Mouse (Mus musculus) limb, embryonic 10.5 days (tissue): Measurements from ENCODE around the gene Prm2. TPM values are rescaled to one million over a fixed set of nuclear protein-coding genes. Genes with fewer than 3 reads are reported as not detected.
A peak's percentile ranks its signal among the peaks of the same experiment; 100 is the strongest.

Source experiments
- DNase-seq: peaks from one replicate; pipeline ENCODE4 v3.0.0-alpha.2; 2017; ENCODE audit warnings: low spot score
- H3K27ac ChIP-seq: fragments of 300-500 bp; sonication (generic); 2 replicates; pipeline ENCODE4 v1.5.1; 2016; ENCODE audit warnings: mild to moderate bottlenecking
- H3K27me3 ChIP-seq: fragments of 300-500 bp; sonication (generic); 2 replicates; pipeline ENCODE4 v1.6.1; 2016; ENCODE audit warnings: low read depth, mild to moderate bottlenecking; ENCODE audit not compliant: poor library complexity, severe bottlenecking
- H3K36me3 ChIP-seq: fragments of 300-500 bp; sonication (generic); 2 replicates; pipeline ENCODE4 v1.6.1; 2016; ENCODE audit warnings: mild to moderate bottlenecking, moderate library complexity
- H3K4me1 ChIP-seq: fragments of 300-500 bp; sonication (generic); 2 replicates; pipeline ENCODE4 v1.6.1; 2016
- H3K4me3 ChIP-seq: fragments of 300-500 bp; sonication (generic); 2 replicates; pipeline ENCODE4 v1.5.1; 2016; ENCODE audit warnings: mild to moderate bottlenecking, moderate library complexity
- H3K9me3 ChIP-seq: fragments of 300-500 bp; sonication (generic); replicated peaks from 2 replicates; pipeline ENCODE4 v1.6.1; 2016; ENCODE audit warnings: mild to moderate bottlenecking
- WGBS: fragments of 180-500 bp; shearing (Covaris S2); methylation state at CpG from one replicate; pipeline ENCODE4 v1.1.7; 2016; 5-methylcytosine and 5-hydroxymethylcytosine counted together
- polyA plus RNA-seq: library from polyadenylated mRNA; unstranded; fragments of >200 nt; fragmentation: Nextera tagmentation; extraction: Ambion mirVana; gene quantifications from 2 replicates; pipeline ENCODE4 v1.2.1, GENCODE M21; 2016

The Prm2 gene
- polyA plus RNA-seq, 1 experiment from 2014 or later, result not detected

GRCm38 (mm10) chr16:10790702-10791101, 5.2 kb downstream of the Prm2 start, which contains the start of gene Prm3:
TSS of gene Prm3 (minus strand) at chr16:10790914.
- 76% methylated on average over 9 of the region's 9 CpGs for WGBS
- H3K27ac ChIP-seq, result no peak within 1 kb of the TSS
- H3K27me3 ChIP-seq, result peaks cover 14% of the 10 kb centered on the region
- H3K4me3 ChIP-seq, result no peak within 1 kb of the TSS
- DNase-seq, result no peak
- H3K36me3 ChIP-seq, result no peaks in the 10 kb centered on the region
- H3K4me1 ChIP-seq, result peaks cover 28% of the 10 kb centered on the region
- H3K9me3 ChIP-seq, result no peaks in the 10 kb centered on the region

- H3K27ac ChIP-seq, result no peak overlapping the region
- no peaks in the 10 kb centered on the region for H3K36me3 ChIP-seq
- H3K9me3 ChIP-seq, result no peaks in the 10 kb centered on the region
- H3K4me1 ChIP-seq, result peaks cover 42% of the 10 kb centered on the region
- H3K4me3 ChIP-seq, result no peak overlapping the region
- no peak for DNase-seq
- WGBS, result 47% methylated on average over 4 of the region's 4 CpGs
- H3K27me3 ChIP-seq, result peaks cover 2% of the 10 kb centered on the region; the same call in 1 of the 2 replicates
These were observed 7.1 kb downstream of the Prm2 start for GRCm38 (mm10) chr16:10788866-10789265.

DNA sequence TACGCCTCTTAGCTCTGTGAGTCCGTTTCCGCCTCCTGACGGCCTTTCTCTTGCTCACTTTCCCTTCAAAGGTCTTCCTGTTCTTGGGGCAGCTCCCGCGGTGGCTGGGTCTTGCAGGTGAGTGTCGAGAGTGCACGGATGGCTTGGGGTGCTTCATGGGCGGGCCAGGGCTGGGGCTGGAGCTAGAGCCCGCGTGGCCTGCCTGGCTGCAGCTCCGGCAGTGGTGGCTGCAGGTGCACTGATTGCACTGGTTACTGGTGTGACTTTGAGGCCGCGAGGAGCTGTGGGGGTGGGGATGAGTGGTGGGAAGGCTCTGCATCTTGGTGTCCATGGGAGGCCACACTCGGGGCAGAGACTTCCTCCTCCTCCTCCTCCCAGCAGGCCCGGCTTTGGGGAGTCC, 7.7 kb downstream of the Prm2 start, which contains the start of gene Tnp2:
Tnp2 (minus strand) TSS at position 390 of the 400 bp plus-strand sequence.
- Histone ChIP-seq H3K27me3 (peaks cover 8% of the 10 kb centered on the region), H3K27ac (0 out of 2 replicates have a peak within 1 kb of the TSS, but pooled peaks have one; percentile 12), H3K4me3 (no peak within 1 kb of the TSS), H3K36me3 (no peaks in the 10 kb centered on the region), H3K9me3 (no peaks in the 10 kb centered on the region), H3K4me1 (peaks cover 47% of the 10 kb centered on the region)
- DNase-seq, result no peak
- WGBS, result 44% methylated on average over 16 of the region's 16 CpGs

DNA sequence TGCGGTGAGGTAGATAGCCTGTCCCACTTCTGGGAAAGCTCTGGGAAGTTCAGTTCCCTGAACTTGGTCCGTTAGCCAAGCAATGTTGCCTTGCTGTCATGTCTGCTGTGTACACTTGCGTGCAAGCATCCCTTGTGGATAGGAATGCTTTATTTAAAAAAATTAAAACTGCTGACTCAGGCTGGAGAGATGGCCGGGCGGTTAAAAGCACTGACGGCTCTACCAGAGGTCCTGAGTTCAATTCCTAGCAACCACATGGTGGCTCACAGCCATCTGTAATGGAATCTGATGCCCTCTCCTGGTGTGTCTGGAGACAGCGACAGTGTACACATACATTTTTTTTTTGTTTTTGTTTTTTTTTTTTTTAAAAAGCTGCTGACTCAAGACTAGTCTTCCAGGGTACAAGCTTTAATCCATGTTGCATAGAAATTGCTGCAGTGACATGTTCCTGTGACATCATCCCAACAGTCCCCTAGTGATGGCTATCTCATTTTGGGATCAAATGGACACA, 8.3 kb downstream of the Prm2 start:
- H3K9me3 ChIP-seq, result no peaks in the 10 kb centered on the region
- H3K4me1 ChIP-seq, result peaks cover 53% of the 10 kb centered on the region
- WGBS, result 81% methylated on average over 7 of the region's 7 CpGs
- peaks cover 13% of the 10 kb centered on the region for H3K27me3 ChIP-seq
- no peak overlapping the region for H3K27ac ChIP-seq
- no peak for DNase-seq
- H3K4me3 ChIP-seq, result no peak overlapping the region
- H3K36me3 ChIP-seq, result no peaks in the 10 kb centered on the region

DNA sequence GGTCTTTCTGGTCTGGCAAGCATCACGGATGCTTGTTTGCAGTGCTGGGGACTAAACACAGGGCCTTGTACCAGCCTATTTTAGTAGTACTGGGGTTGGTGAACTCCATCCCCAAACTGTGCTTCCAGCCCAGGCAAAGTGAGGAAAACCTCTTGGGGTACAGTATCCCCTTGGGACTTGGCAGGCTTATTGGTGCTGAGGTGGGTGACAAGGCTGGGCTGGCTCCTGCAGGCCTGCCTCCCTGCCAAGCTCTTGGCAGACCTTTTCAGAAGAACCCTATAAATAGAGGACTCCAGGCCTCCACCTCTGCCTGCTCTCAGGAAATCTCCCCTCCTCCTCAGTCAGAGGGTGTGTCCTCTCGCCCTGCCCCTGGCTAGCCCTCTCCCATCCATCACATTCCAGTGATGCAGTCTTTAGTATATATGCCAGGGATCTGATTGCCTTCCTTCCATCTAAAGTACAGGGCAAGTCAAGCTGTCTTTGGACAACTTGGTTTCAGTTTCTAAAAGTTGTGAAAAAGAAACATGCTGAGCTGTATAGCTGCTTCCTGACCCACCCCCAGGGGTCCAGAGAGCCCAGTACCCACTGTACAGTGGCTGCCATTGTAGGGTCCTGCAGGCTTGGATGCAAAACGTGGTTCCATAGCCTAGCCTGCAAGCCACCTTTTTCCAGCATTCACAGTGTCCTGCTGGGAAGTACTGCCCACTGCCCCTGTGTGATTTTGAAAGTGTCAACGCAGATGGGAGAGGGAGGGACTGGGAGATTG, 9.0 kb downstream of the Prm2 start:
- no peaks in the 10 kb centered on the region for H3K36me3 ChIP-seq
- no peak for DNase-seq
- H3K27me3 ChIP-seq, result peaks cover 13% of the 10 kb centered on the region
- 55% methylated on average over 4 of the region's 4 CpGs for WGBS
- peaks cover 60% of the 10 kb centered on the region for H3K4me1 ChIP-seq
- no peak overlapping the region for H3K4me3 ChIP-seq
- H3K9me3 ChIP-seq, result no peaks in the 10 kb centered on the region
- H3K27ac ChIP-seq, result peak overlapping the region; percentile 94; the same call in 1 of the 2 replicates

- Histone ChIP-seq H3K9me3 (no peaks in the 10 kb centered on the region), H3K36me3 (no peaks in the 10 kb centered on the region), H3K27me3 (peaks cover 13% of the 10 kb centered on the region), H3K4me1 (peaks cover 66% of the 10 kb centered on the region), H3K4me3 (peak overlapping the region; percentile 75), H3K27ac (peak overlapping the region; percentile 94)
- WGBS, result 3% methylated on average over 9 of the region's 9 CpGs
- peak; percentile 86 for DNase-seq
These were observed 9.6 kb downstream of the Prm2 start for GRCm38 (mm10) chr16:10786288-10786687.

- Histone ChIP-seq H3K36me3 (no peaks in the 10 kb centered on the region), H3K27me3 (peaks cover 13% of the 10 kb centered on the region), H3K9me3 (no peaks in the 10 kb centered on the region), H3K4me1 (peaks cover 71% of the 10 kb centered on the region), H3K27ac (peak within 1 kb of the TSS; percentile 94), H3K4me3 (peak within 1 kb of the TSS; percentile 75)
- DNase-seq, result peak; percentile 92
- under 1% methylated on average over 59 of the region's 59 CpGs for WGBS
These were observed 10.3 kb downstream of the Prm2 start, which contains the start of gene Socs1 for GRCm38 (mm10) chr16:10785371-10786231. TSS of gene Socs1 (minus strand) at chr16:10785536.

DNA sequence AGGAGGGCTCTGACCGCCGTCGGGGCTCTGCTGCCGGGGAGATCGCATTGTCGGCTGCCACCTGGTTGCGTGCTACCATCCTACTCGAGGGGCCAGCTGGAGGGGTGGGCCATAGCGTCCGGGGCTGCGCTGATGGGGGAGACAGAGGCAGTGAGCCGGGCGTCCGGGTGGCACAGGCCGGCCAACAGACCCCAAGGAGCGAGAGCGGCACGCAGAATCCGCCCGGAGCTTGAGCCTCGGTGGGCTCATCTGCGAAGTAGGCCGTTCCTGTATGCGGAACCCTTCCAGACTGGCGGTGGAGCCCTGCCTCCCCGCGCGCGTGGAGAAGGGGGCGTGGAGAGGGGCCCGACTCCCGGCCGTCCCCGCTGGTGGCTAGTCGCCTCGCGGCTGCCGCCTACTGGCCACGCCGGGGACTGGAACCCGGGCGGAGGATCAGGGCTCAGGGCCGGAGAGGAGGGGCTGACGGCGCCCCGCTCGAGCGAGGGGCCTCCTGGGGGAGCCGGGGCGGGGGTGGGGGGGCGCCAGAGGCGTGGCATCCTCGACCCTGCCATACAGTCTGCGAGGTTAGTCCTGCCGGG, 11.1 kb downstream of the Prm2 start:
- no peaks in the 10 kb centered on the region for H3K9me3 ChIP-seq
- H3K27ac ChIP-seq, result peak overlapping the region; percentile 94
- peaks cover 13% of the 10 kb centered on the region for H3K27me3 ChIP-seq
- peak; percentile 98 for DNase-seq
- H3K4me1 ChIP-seq, result peaks cover 77% of the 10 kb centered on the region
- H3K4me3 ChIP-seq, result peak overlapping the region; percentile 75
- under 1% methylated on average over 38 of the region's 55 CpGs for WGBS
- H3K36me3 ChIP-seq, result no peaks in the 10 kb centered on the region

DNA sequence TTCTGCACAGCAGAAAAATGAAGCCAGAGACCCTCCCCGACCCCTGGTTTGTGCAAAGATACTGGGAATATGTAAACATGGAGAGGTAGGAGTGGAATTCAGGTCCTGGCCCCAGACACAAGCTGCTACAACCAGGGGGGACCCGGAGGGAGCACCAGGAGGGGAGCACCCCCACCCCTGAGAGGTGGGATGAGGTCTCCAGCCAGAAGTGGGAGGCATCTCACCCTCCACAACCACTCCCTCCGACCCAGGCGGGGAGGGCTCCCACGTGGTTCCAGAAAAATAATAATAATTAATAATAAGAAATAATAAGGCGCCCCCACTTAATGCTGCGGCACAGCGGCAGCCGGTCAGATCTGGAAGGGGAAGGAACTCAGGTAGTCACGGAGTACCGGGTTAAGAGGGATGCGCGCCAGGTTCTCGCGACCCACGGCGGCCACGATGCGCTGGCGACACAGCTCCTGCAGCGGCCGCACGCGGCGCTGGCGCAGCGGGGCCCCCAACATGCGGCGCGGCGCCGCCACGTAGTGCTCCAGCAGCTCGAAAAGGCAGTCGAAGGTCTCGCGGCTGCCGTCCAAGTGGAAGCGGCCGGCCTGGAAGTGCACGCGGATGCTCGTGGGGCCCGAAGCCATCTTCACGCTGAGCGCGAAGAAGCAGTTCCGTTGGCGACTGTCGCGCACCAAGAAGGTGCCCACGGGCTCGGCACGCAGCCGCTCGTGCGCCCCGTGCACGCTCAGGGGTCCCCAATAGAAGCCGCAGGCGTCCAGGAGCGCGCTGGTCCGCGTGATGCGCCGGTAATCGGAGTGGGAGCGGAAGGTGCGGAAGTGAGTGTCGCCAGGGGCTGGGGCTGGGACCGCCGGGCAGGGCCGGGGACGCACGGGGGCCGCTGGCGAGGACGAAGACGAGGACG, 11.8 kb downstream of the Prm2 start:
- peaks cover 77% of the 10 kb centered on the region for H3K4me1 ChIP-seq
- WGBS, result 4% methylated on average over 81 of the region's 81 CpGs

DNA sequence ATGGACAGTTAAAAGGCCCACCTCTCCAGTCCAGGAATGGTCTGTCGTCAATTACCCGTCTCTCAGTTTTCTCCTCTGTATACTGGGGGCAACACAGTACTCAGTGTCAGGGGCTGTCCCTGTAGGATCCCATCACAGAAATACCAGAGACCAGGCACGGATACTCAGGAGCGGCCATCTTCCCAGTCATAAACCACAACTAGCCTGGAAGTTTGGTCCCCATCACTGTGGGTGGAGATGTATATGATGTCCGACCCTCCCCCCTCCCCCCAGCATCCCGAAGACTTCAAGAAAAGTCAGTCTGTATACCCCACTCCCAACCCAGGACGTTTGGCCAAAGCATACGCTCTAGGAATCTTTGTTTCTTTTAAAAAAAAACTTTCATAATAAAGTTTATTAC, 12.5 kb downstream of the Prm2 start:
- H3K4me1 ChIP-seq, result peaks cover 70% of the 10 kb centered on the region
- no peaks in the 10 kb centered on the region for H3K36me3 ChIP-seq
- H3K9me3 ChIP-seq, result no peaks in the 10 kb centered on the region
- 61% methylated on average over 8 of the region's 8 CpGs for WGBS
- no peak for DNase-seq
- H3K27me3 ChIP-seq, result peaks cover 13% of the 10 kb centered on the region
- H3K27ac ChIP-seq, result no peak overlapping the region
- peak overlapping the region; percentile 75; the same call in 1 of the 2 replicates for H3K4me3 ChIP-seq

More for the DNA sequence above, 11.8 kb downstream of the Prm2 start:
- Histone ChIP-seq H3K27me3 (peaks cover 13% of the 10 kb centered on the region), H3K9me3 (no peaks in the 10 kb centered on the region), H3K4me3 (peak overlapping the region; percentile 75), H3K27ac (peak overlapping the region; percentile 94), H3K36me3 (no peaks in the 10 kb centered on the region)
- peak; percentile 63 for DNase-seq

- Histone ChIP-seq H3K27me3 (peaks cover 13% of the 10 kb centered on the region), H3K4me1 (peaks cover 67% of the 10 kb centered on the region), H3K27ac (no peak overlapping the region), H3K36me3 (no peaks in the 10 kb centered on the region), H3K9me3 (no peaks in the 10 kb centered on the region), H3K4me3 (no peak overlapping the region)
- WGBS, result 52% methylated on average over 1 of the region's 1 CpGs
- no peak for DNase-seq
These were observed 12.8 kb downstream of the Prm2 start for GRCm38 (mm10) chr16:10783152-10783434.
